Mouse (Mus musculus) skeletal muscle tissue, postnatal 0 days (tissue): ENCODE measurements around the gene Pik3r2. TPM values are rescaled to one million over a fixed set of nuclear protein-coding genes. Genes with fewer than 3 reads are reported as not detected.

ENCODE experiments used
- microRNA-seq, 2 experiments: library from miRNA; unstranded; fragments of <30 nt; microRNA quantifications; one replicate each; pipeline ENCODE4; 2016
- polyA plus RNA-seq: library from polyadenylated mRNA; unstranded; fragments of >200 nt; fragmentation: Nextera tagmentation; extraction: Ambion mirVana; gene quantifications from 2 replicates; pipeline ENCODE4 v1.2.1, GENCODE M21; 2015

Gene Pik3r2
- polyA plus RNA-seq = 41.8 and 42.9 TPM in 2 replicates

DNA sequence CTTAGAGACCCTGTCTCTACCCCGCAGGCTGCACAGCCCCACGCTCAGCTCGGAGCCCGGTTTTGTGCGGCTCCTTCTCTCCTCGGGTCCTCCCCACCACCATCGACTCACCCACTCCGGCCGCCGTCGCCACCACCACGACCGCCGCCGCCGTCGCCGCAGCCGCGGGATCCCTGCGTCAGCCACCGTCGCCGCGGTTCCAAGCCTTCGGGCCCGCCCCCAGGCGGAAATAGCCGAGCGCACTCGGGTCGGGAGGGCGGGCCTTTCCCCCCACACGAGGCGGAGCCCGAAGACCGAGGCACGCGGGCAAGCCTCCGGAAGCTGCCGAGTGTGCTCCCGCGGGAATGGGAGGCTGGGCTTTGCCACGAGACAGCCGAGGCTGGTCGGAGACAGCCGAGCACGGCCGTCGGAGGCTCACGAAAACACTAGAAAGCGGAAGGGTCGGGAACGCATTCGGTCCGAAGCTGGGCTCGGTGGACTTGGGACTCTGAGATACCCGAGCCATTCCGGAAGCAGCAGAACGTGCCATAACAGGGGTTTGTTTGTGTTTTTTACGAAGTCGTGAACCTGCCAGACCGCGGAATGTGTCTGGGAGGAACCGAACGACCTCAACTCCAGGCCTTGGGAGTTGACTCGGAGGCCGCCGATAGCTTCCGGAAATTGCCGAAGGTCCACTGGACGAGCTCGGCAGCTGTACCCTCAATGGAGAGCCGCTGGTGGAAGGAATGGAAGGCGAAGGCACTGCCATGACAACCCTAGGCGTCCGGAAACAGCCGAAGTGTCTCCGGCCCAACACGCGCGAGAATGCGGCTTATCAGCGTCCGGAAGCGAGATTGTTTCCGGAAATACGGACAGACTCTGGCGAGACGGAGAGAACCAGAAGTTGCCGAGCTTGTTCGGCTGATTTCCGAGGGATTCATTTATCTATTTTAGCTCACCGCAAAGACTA lies at the start of gene Pik3r2:
Gene Pik3r2, minus strand, starts transcription at position 218 of the 949 bp plus-strand sequence.

GRCm38 (mm10) chr8:70808239-70808638 lies 31.7 kb upstream of the Pik3r2 start, which contains the start of gene Il12rb1:
Il12rb1 (plus strand) TSS chr8:70808449.

DNA sequence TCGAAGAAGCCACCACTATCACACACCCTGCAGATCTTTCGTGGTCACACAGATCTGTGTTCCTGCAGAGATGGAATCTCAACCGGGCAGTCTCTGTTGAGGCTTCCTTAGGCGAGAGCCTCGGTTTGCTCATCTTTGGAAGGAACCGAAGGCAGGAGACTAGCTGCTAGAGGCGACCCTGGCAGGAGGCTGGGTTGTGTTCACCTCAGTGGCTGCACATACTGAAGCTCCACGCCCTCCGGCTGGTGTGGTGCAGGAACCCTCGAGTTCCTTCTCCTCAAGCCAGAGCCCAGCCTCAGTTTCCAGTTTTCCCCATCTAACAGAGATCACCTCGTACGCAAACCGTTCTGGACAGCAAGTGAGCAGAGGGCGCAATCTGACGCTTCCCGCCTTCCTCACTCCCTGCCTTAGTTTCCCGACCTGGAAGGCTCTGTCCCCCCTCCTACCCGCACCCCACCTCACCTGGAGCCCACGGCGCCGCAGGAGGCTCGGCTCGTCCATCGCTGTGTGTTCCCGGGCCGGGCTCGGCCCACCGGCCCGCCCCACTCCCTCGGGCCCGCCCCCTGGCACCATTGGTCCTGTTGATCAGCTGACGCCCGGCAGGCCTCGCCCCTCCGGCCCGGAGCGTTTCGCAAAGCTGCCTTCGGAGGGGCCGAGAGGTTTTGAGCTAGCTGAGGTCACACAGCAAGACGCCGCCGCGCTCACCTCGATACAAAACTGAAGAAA lies 28.1 kb upstream of the Pik3r2 start, which contains the start of gene Mast3:
Gene Mast3, minus strand, starts transcription at position 574 of the 726 bp plus-strand sequence.

GRCm38 (mm10) chr8:70760775-70761406 lies 15.6 kb downstream of the Pik3r2 start, which contains the start of gene Mpv17l2:
Mpv17l2 (minus strand) TSS chr8:70760946.

DNA sequence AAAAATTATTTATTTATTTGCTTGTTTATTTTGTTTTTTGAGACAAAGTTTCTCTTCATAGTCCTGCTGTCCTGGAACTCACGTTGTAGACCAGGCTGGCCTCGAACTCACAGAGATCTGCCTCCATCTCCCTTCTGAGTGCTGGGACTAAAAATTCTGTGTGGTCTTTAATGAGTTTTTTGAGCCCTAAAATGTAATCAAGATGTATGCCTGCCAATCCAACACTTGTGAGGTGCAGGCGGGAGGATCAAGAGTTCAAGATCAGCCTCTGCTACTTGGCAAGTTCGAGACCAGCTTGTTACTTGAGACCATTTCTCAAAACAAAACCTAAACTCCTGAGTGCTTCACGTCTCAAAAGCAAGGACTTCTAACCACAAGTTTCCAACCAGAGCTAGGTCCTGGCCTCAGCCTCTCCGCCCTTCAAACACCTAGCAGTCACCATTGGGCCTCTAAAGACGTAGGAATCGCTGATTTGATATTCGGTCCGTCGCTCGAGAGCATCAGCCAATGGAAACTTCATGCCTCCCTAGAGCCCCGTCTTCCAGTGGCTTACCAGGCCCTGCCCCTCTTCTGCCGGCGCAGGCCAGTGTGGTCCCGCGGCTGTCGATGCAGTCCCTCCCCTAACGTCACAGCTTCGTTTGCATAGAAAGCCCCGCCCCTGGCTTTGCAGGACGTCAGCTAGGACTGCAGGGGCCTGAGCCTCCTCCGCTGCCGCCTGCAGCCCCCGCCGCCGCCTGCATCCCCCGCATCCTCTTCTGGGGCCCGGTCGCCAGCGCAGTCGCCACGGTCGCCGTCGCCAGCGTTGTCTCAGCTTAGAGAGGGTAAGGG lies 22.3 kb downstream of the Pik3r2 start, which contains the start of gene Rab3a:
Gene Rab3a, plus strand, starts transcription at position 637 of the 828 bp plus-strand sequence.

GRCm38 (mm10) chr8:70723486-70724210 lies 52.9 kb downstream of the Pik3r2 start, which contains the start of gene Pde4c:
Pde4c (plus strand) TSS chr8:70723720.

GRCm38 (mm10) chr8:70718297-70718696 lies 58.2 kb downstream of the Pik3r2 start, which contains the start of gene Gm3336:
Gm3336 (plus strand) TSS chr8:70718543.

Small RNA genes lying within 50 kb of the gene (microRNA-seq; reads per million reads assigned to microRNA genes)
- gene Mir7240 = 0 to 0.21 reads per million in 2 experiments

Other genes starting within 250 kb of the Pik3r2 start
- gene Fkbp8, start 249.0 kb downstream of the Pik3r2 start, polyA plus RNA-seq = 144 and 162 TPM in 2 replicates
- gene Kxd1, start 248.8 kb downstream of the Pik3r2 start, polyA plus RNA-seq = 64.4 and 69.8 TPM in 2 replicates
- 11.2 and 11.9 TPM in 2 replicates for gene Ell, start 237.3 kb downstream of the Pik3r2 start, polyA plus RNA-seq
- gene Isyna1, start 182.3 kb downstream of the Pik3r2 start, polyA plus RNA-seq = 31.7 and 32.2 TPM in 2 replicates
- gene Ssbp4, start 167.8 kb downstream of the Pik3r2 start, polyA plus RNA-seq = 44.3 and 52.8 TPM in 2 replicates
- gene Lrrc25, start 160.6 kb downstream of the Pik3r2 start, polyA plus RNA-seq = 2.7 and 3.7 TPM in 2 replicates
- 0.28 and 0.41 TPM in 2 replicates for gene Gdf15, start 144.3 kb downstream of the Pik3r2 start, polyA plus RNA-seq
- gene Pgpep1, start 116.3 kb downstream of the Pik3r2 start, polyA plus RNA-seq = 44.6 and 48.6 TPM in 2 replicates
- gene Lsm4, start 103.5 kb downstream of the Pik3r2 start, polyA plus RNA-seq = 120 and 144 TPM in 2 replicates
- gene Jund, start 77.8 kb downstream of the Pik3r2 start, polyA plus RNA-seq = 81.2 and 130 TPM in 2 replicates
- not detected in 2 replicates for gene Iqcn, start 73.3 kb downstream of the Pik3r2 start, polyA plus RNA-seq
- gene Gm3336, start 58.2 kb downstream of the Pik3r2 start, polyA plus RNA-seq = not detected in 2 replicates
- 0.60 and 0.78 TPM in 2 replicates for gene Pde4c, start 53.0 kb downstream of the Pik3r2 start, polyA plus RNA-seq
- 48.6 and 48.8 TPM in 2 replicates for gene Rab3a, start 22.0 kb downstream of the Pik3r2 start, polyA plus RNA-seq
- 33.9 and 40.1 TPM in 2 replicates for gene Mpv17l2, start 15.8 kb downstream of the Pik3r2 start, polyA plus RNA-seq
- gene Mast3, start 28.3 kb upstream of the Pik3r2 start, polyA plus RNA-seq = 4.4 and 4.8 TPM in 2 replicates
- 0.13 TPM in 1 of 2 replicates, not detected in the other for gene Il12rb1, start 31.7 kb upstream of the Pik3r2 start, polyA plus RNA-seq
- 3.2 and 5.5 TPM in 2 replicates for gene Arrdc2, start 63.0 kb upstream of the Pik3r2 start, polyA plus RNA-seq
- gene Kcnn1, start 86.5 kb upstream of the Pik3r2 start, polyA plus RNA-seq = 0.73 and 0.85 TPM in 2 replicates
- gene Ccdc124, start 97.2 kb upstream of the Pik3r2 start, polyA plus RNA-seq = 55.2 and 65.8 TPM in 2 replicates
- gene Slc5a5, start 116.0 kb upstream of the Pik3r2 start, polyA plus RNA-seq = 0.09 and 0.10 TPM in 2 replicates
- 3,039 and 3,890 TPM in 2 replicates for gene Rpl18a, start 120.7 kb upstream of the Pik3r2 start, polyA plus RNA-seq
- gene Map1s, start 129.2 kb upstream of the Pik3r2 start, polyA plus RNA-seq = 25.8 and 28.7 TPM in 2 replicates